8 mouse cellular contexts compared by ENCODE assay signal in the genomic region with DNA sequence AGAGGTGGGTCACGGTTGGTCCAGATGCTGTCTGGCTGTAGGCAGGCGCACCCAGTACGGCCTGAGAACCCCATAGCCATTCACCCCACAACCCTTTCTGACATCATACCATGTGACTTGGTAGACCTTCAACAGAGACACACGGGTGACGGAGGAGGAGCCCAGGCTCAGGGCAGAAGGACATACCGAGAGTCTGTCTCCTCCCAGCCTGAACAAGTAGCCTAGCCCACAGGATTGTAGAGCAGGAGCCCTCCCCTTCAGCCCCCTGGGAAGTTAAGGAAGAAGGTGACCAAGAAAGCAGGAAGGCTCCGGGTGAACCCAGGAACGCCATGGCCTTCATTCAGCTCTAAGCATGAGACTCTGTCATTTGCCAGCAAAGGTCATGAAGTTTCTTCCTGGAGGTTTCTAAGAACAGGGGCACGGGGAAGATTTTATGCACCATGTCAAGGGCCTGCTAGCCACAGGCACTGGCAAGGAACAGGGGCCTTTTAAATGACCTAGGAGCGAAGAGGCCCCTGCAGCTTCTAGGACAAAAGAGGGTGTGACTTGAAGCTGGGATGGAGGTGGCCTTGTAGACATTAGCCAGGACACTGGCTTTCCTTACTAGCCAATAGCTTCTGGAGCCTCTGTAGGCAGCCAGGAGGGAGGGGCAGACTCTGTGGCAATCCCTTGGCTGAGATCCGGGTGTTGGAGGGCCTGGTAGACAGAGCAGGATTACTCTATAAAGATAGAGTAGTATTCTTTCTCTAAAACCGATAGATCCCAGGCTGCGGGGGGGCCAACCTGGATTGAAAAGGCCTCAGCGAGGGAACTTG. TPM values are rescaled to one million over a fixed set of nuclear protein-coding genes. Genes with fewer than 3 reads are reported as not detected.
A peak's percentile ranks its signal among the peaks of the same experiment; 100 is the strongest.
DNase-seq lines count a peak whose midpoint lies in the region; ATAC-seq and TF ChIP-seq lines count a peak whose summit lies in the region.

No protein-coding gene starts in this region.

- WGBS in embryonic facial prominence, embryonic 10.5 days: 44% methylated on average over 14 of the region's 14 CpGs
- 59% methylated on average over 14 of the region's 14 CpGs for WGBS in stomach, embryonic 14.5 days

- no peak for ATAC-seq in stomach, embryonic 14.5 days (ENCODE audit: insufficient number of reproducible peaks, insufficient read depth, low FRiP score, low read depth)

- DNase-seq in gastrocnemius, adult 18-20 months (ENCODE audit: low spot score): peak; percentile 71
- no peak for DNase-seq in gastrocnemius, postnatal 4 days (ENCODE audit: low spot score in 2 of 2)
- DNase-seq in ES-E14 (ENCODE audit: low read depth, low spot score): no peak
- no peak for DNase-seq in embryonic facial prominence, embryonic 10.5 days (ENCODE audit: low spot score)
- DNase-seq in heart, postnatal 4 days: peak; percentile 29
- DNase-seq in lung, adult 18-20 months: peak; percentile 86 to 88
- DNase-seq in B cell, adult 2 months: no peak

- H3K27ac ChIP-seq in ES-E14 (ENCODE audit: insufficient read depth, low read depth, low read length, poor library complexity, severe bottlenecking): peak overlapping the region; percentile 50; the same call in 1 of the 2 replicates
- H3K27ac ChIP-seq in embryonic facial prominence, embryonic 10.5 days (replicated peaks): peak overlapping the region; percentile 88
- peak overlapping the region; percentile 83; the same call in 1 of the 2 replicates for H3K27ac ChIP-seq in stomach, embryonic 14.5 days (ENCODE audit: low read length)

- in situ Hi-C loops in ES-E14 (cut with MboI; ENCODE audit: low sequenced_read_pairs in 2 of 2, unreplicated experiment in 2 of 2): no loop called here

- H3K36me3 ChIP-seq in ES-E14 (ENCODE audit: control insufficient read depth, insufficient read depth, low read length, poor library complexity, severe bottlenecking): no peaks in the 10 kb centered on the region
- no peaks in the 10 kb centered on the region for H3K36me3 ChIP-seq in embryonic facial prominence, embryonic 10.5 days (replicated peaks)
- H3K36me3 ChIP-seq in stomach, embryonic 14.5 days (ENCODE audit: control insufficient read depth, insufficient read depth, low read length): no peaks in the 10 kb centered on the region

- H3K4me3 ChIP-seq in ES-E14 (ENCODE audit: insufficient read depth in 1 of 2, low read depth in 1 of 2, low read length in 2 of 2, poor library complexity in 1 of 2, severe bottlenecking in 1 of 2): no peak overlapping the region
- peak overlapping the region; percentile 49; the same call in 1 of the 2 replicates for H3K4me3 ChIP-seq in embryonic facial prominence, embryonic 10.5 days
- H3K4me3 ChIP-seq in stomach, embryonic 14.5 days (ENCODE audit: low read depth, low read length): no peak overlapping the region

- peaks cover 28% of the 10 kb centered on the region for H3K27me3 ChIP-seq in embryonic facial prominence, embryonic 10.5 days (replicated peaks; ENCODE audit: low read depth, poor library complexity, severe bottlenecking)
- H3K27me3 ChIP-seq in stomach, embryonic 14.5 days (ENCODE audit: control insufficient read depth, insufficient read depth, low read length): no peaks in the 10 kb centered on the region

- H3K9me3 ChIP-seq in ES-E14 (ENCODE audit: control insufficient read depth, insufficient read depth, low read depth, low read length): no peaks in the 10 kb centered on the region
- no peaks in the 10 kb centered on the region for H3K9me3 ChIP-seq in embryonic facial prominence, embryonic 10.5 days
- H3K9me3 ChIP-seq in stomach, embryonic 14.5 days (ENCODE audit: control insufficient read depth, low read depth, low read length): no peaks in the 10 kb centered on the region

- H3K4me1 ChIP-seq in ES-E14 (ENCODE audit: control insufficient read depth in 2 of 2, insufficient read depth in 2 of 2, low read length in 2 of 2, poor library complexity in 1 of 2): peaks cover 10 to 39% of the 10 kb centered on the region in 2 experiments
- H3K4me1 ChIP-seq in embryonic facial prominence, embryonic 10.5 days: peaks cover 43% of the 10 kb centered on the region
- peaks cover 27% of the 10 kb centered on the region for H3K4me1 ChIP-seq in stomach, embryonic 14.5 days (ENCODE audit: control insufficient read depth, insufficient read depth, low read length)

- no peak overlapping the region for H3K4me2 ChIP-seq in stomach, embryonic 14.5 days (replicated peaks; ENCODE audit: low read depth, low read length)

- peak overlapping the region; percentile 20; the same call in 1 of the 2 replicates for H3K9ac ChIP-seq in ES-E14 (ENCODE audit: insufficient read depth, low read depth, low read length, poor library complexity, severe bottlenecking)
- H3K9ac ChIP-seq in stomach, embryonic 14.5 days (replicated peaks; ENCODE audit: low read depth, low read length): no peak overlapping the region

TF ChIP-seq in ES-E14, 5 proteins besides CTCF, POLR2A, EP300 and RAD21:
- no peak for TF ChIP-seq ZNF384 (IDR thresholded peaks at IDR 0.05; ENCODE audit: low read depth, low read length)
- no peak for TF ChIP-seq CHD2 (IDR thresholded peaks at IDR 0.05; ENCODE audit: low read depth, low read length)
- no peak for TF ChIP-seq MAFK (IDR thresholded peaks at IDR 0.05; ENCODE audit: insufficient read depth, low read depth, low read length)
- no peak for TF ChIP-seq HCFC1 (IDR thresholded peaks at IDR 0.05; ENCODE audit: borderline replicate concordance, insufficient read depth, low read length)
- TF ChIP-seq ZC3H11A (IDR thresholded peaks at IDR 0.05; ENCODE audit: borderline replicate concordance, low read depth, low read length): no peak

RNA-seq across cellular contexts. Expression of a gene that starts 52.0 kb away (rescaled TPM):
- total RNA-seq in gastrocnemius, adult 18-20 months (2021): 100 to 1,000 TPM; 215 to 238 TPM
- total RNA-seq in gastrocnemius, postnatal 4 days (2021): 10 to 100 TPM; 81.4 to 89.8 TPM
- 10.8 and 11.3 TPM in 2 replicates for total RNA-seq in ES-E14 (2012; rRNA removed)
- 18.4 and 22.1 TPM in 2 replicates for polyA plus RNA-seq in embryonic facial prominence, embryonic 10.5 days (2016; fragmentation: Nextera tagmentation; extraction: Ambion mirVana)
- 10 to 100 TPM; 62.2 to 69.9 TPM for total RNA-seq in heart, postnatal 4 days (2021)
- polyA plus RNA-seq in stomach, embryonic 14.5 days (2014; fragmentation: Nextera tagmentation; extraction: Ambion mirVana): 24.2 and 30.5 TPM in 2 replicates

Comparison
In these comparisons a context has a peak if more than half of its experiments do, and no peak if none do; other contexts are left out.
1. DNase-seq: peak in gastrocnemius, adult 18-20 months (single experiment), heart, postnatal 4 days (single experiment) and lung, adult 18-20 months (2 of 2); none in gastrocnemius, postnatal 4 days (0 of 2), ES-E14 (single experiment), embryonic facial prominence, embryonic 10.5 days (single experiment) and B cell, adult 2 months (0 of 2).
2. Peak in every context shown above with its lines, with median percentiles within 50 percentile points of each other: H3K27ac ChIP-seq.